Mouse (Mus musculus) heart, embryonic 15.5 days (tissue): ENCODE results near the gene Irf3. TPM values are rescaled to one million over a fixed set of nuclear protein-coding genes. Genes with fewer than 3 reads are reported as not detected.

Experiments used
- ATAC-seq: fragments of 200-750 bp; cut with Nextera tagmentation; replicated peaks from 2 replicates; pipeline ENCODE4 v1.8.0; 2017; ENCODE audit warnings: low read depth, moderate TSS enrichment; ENCODE audit not compliant: insufficient number of reproducible peaks, insufficient read depth, low FRiP score
- H3K27ac ChIP-seq: fragments of 300-500 bp; sonication (generic); 2 replicates; pipeline ENCODE4 v1.5.1; 2015; ENCODE audit warnings: mild to moderate bottlenecking, inconsistent platforms
- H3K27me3 ChIP-seq: fragments of 300-500 bp; sonication (generic); 2 replicates; pipeline ENCODE4 v1.6.1; 2015; ENCODE audit warnings: inconsistent platforms
- H3K36me3 ChIP-seq: fragments of 300-500 bp; sonication (generic); 2 replicates; pipeline ENCODE4 v1.6.1; 2015; ENCODE audit warnings: mild to moderate bottlenecking, inconsistent platforms
- H3K4me1 ChIP-seq: fragments of 300-500 bp; sonication (generic); replicated peaks from 2 replicates; pipeline ENCODE4 v1.6.1; 2015; ENCODE audit warnings: inconsistent platforms
- H3K4me2 ChIP-seq: fragments of 300-500 bp; sonication (generic); 2 replicates; pipeline ENCODE4 v1.6.1; 2015; ENCODE audit warnings: inconsistent platforms, mild to moderate bottlenecking, moderate library complexity
- H3K4me3 ChIP-seq: fragments of 300-500 bp; sonication (generic); 2 replicates; pipeline ENCODE4 v1.5.1; 2015; ENCODE audit warnings: mild to moderate bottlenecking, inconsistent platforms
- H3K9ac ChIP-seq: fragments of 300-500 bp; sonication (generic); 2 replicates; pipeline ENCODE4 v1.6.1; 2015; ENCODE audit warnings: mild to moderate bottlenecking, inconsistent platforms
- H3K9me3 ChIP-seq: fragments of 300-500 bp; sonication (generic); replicated peaks from 2 replicates; pipeline ENCODE4 v1.6.1; 2016; ENCODE audit warnings: inconsistent platforms
- WGBS: fragments of 180-500 bp; shearing (Covaris S2); methylation state at CpG from one replicate; pipeline ENCODE4 v1.1.7; 2015; ENCODE audit warnings: mixed read lengths; 5-methylcytosine and 5-hydroxymethylcytosine counted together
- polyA plus RNA-seq: library from polyadenylated mRNA; unstranded; fragments of >200 nt; fragmentation: Nextera tagmentation; extraction: Ambion mirVana; gene quantifications from 2 replicates; pipeline ENCODE4 v1.2.1, GENCODE M21; 2015

Irf3 gene
- polyA plus RNA-seq, 1 experiment from 2014 or later: 61.6 TPM

DNA sequence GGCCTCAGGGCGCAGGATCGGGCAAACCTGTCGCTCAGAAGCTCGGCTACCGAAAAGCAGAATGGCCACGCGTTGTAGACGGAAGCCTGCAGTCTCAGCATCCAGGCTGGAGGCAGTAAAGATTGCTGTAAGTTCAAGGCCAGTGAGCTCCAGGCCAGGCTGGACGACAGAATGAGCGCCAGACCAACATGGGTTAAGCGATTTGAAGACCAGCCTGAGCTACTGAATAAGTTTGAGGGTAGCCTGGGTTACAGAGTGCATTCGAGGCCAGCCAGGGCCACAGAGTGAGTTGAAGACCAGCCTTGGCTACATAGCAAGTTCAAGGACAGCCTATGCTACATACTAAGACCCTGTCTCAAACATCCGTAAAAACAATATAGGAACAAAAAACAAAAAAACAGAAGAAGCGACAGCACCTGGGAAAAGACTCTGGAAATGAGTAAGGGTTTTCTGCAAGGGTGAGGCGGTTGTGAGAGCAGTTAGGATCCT, 536 bp downstream of the Irf3 start:
- peak overlapping the region; percentile 76 for H3K4me3 ChIP-seq
- peak overlapping the region; percentile 90 for H3K27ac ChIP-seq
- H3K9me3 ChIP-seq: no peaks in the 10 kb centered on the region
- peaks cover 48% of the 10 kb centered on the region for H3K4me1 ChIP-seq
- H3K27me3 ChIP-seq: no peaks in the 10 kb centered on the region
- peaks cover 46% of the 10 kb centered on the region for H3K36me3 ChIP-seq
- peak overlapping the region; percentile 79 for H3K9ac ChIP-seq
- WGBS: 1% methylated on average over 15 of the region's 15 CpGs
- peak overlapping the region; percentile 91 for H3K4me2 ChIP-seq
- peak; percentile 2; the same call in 1 of the 2 replicates for ATAC-seq

DNA sequence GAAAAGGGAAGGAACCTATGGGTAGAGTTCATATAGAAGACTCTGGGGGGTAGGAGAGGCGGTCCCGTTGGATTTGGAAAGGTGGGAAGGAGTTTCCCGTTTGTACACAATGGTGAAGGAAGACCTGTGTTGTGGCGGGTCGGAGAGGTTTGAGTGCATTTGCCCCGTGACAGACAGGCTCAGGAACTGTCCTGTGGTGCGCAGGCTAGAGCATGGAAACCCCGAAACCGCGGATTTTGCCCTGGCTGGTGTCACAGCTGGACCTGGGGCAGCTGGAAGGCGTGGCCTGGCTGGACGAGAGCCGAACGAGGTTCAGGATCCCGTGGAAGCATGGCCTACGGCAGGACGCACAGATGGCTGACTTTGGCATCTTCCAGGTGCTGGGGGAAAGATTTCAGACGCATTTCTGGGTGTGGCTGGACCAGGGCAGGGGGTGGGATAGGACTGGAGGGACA, 1.1 kb downstream of the Irf3 start, which contains the start of gene Bcl2l12:
TSS of gene Bcl2l12 (minus strand) at position 212 of the 455 bp plus-strand sequence.
- Histone ChIP-seq H3K9me3 (no peaks in the 10 kb centered on the region), H3K4me3 (peak within 1 kb of the TSS; percentile 76), H3K4me1 (peaks cover 48% of the 10 kb centered on the region), H3K4me2 (peak within 1 kb of the TSS; percentile 91), H3K9ac (peak within 1 kb of the TSS; percentile 79), H3K27ac (peak within 1 kb of the TSS; percentile 90), H3K36me3 (peaks cover 46% of the 10 kb centered on the region), H3K27me3 (no peaks in the 10 kb centered on the region)
- 2% methylated on average over 18 of the region's 18 CpGs for WGBS
- ATAC-seq: no peak

DNA sequence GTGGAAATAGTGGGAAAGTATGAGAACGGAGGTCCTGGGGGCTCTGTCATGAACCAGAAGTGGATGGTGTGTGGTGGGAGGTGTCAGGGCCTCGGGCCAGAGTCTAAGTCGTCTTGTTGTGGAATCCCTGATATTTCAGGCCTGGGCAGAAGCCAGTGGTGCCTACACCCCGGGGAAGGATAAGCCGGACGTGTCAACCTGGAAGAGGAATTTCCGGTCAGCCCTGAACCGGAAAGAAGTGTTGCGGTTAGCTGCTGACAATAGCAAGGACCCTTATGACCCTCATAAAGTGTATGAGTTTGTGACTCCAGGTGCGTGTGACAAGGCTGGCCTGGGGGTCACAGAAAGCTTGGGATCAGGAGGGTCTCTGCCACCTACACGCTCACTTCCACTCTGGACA, 2.3 kb downstream of the Irf3 start:
- Histone ChIP-seq H3K4me3 (no peak overlapping the region), H3K27me3 (no peaks in the 10 kb centered on the region), H3K9ac (no peak overlapping the region), H3K27ac (peak overlapping the region; percentile 45; the same call in 1 of the 2 replicates), H3K4me1 (peaks cover 48% of the 10 kb centered on the region), H3K4me2 (peak overlapping the region; percentile 91), H3K36me3 (peaks cover 50% of the 10 kb centered on the region), H3K9me3 (no peaks in the 10 kb centered on the region)
- 42% methylated on average over 11 of the region's 11 CpGs for WGBS
- no peak for ATAC-seq

DNA sequence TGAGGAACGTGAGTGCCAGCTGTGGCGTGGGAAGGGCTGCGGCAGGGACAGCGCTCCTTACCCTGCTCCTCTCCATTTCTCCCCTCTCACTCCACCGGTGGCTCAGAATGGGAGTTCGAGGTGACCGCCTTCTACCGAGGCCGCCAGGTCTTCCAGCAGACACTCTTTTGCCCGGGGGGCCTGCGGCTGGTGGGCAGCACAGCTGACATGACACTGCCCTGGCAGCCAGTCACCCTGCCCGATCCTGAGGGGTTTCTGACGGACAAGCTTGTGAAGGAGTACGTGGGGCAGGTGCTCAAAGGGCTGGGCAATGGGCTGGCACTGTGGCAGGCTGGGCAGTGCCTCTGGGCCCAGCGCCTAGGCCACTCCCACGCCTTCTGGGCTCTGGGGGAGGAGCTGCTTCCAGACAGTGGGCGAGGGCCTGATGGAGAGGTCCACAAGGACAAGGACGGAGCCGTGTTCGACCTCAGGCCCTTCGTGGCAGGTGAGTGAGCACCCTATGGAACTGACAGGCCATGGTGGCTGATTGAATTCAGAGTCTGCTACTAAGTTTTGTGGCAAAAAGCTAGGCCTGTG, 3.2 kb downstream of the Irf3 start:
- H3K4me3 ChIP-seq: no peak overlapping the region
- H3K27me3 ChIP-seq: no peaks in the 10 kb centered on the region
- 76% methylated on average over 21 of the region's 21 CpGs for WGBS
- no peak overlapping the region for H3K9ac ChIP-seq
- H3K27ac ChIP-seq: no peak overlapping the region
- H3K4me1 ChIP-seq: peaks cover 52% of the 10 kb centered on the region
- H3K4me2 ChIP-seq: no peak overlapping the region
- no peaks in the 10 kb centered on the region for H3K9me3 ChIP-seq
- no peak for ATAC-seq
- H3K36me3 ChIP-seq: peaks cover 52% of the 10 kb centered on the region

DNA sequence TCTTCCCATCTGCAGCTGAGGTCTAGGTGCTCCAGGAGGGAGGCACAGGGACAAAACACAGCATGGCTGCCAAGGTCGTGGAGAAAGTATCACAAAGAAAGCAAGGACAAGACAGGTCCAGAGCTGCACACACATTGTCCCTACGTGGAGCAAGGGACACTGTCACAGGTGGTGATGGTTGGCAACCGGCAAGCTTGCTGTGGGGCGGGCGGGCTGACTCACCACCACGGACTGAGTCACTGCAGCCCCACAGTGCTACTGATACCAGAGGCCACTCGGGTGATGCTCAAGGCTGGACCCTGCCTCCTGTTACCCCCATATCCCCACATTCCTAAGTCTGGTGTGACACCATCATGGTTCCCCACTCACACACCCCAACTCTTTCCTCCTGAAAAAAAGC, 5.0 kb downstream of the Irf3 start:
- peaks cover 42% of the 10 kb centered on the region for H3K4me1 ChIP-seq
- H3K27ac ChIP-seq: no peak overlapping the region
- no peak for ATAC-seq
- no peak overlapping the region for H3K9ac ChIP-seq
- no peaks in the 10 kb centered on the region for H3K27me3 ChIP-seq
- 77% methylated on average over 7 of the region's 7 CpGs for WGBS
- peaks cover 70% of the 10 kb centered on the region for H3K36me3 ChIP-seq
- H3K4me2 ChIP-seq: no peak overlapping the region
- no peak overlapping the region for H3K4me3 ChIP-seq
- H3K9me3 ChIP-seq: no peaks in the 10 kb centered on the region

DNA sequence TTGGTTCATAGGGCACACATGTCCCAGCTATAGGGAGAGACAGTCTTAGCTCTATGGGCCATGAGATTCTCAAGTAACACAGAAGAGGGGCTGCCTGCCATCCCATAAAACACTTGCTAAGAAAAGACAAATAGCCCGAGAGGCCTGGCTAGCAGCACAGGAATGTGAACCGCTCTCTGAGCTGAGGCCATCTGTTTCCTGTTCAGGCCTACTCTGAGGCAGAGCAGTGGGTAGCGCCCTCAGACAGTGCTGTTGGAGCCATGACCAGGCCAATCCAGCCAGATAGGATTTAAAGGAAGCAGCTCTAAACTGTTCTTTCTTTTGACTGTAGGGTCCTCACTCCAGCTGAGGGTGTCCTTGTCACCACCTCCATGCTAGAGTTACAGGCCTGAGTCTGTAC, 7.1 kb downstream of the Irf3 start:
- ATAC-seq: no peak
- Histone ChIP-seq H3K4me1 (peaks cover 27% of the 10 kb centered on the region), H3K4me3 (no peak overlapping the region), H3K27me3 (no peaks in the 10 kb centered on the region), H3K9ac (no peak overlapping the region), H3K4me2 (no peak overlapping the region), H3K27ac (peak overlapping the region; percentile 37; the same call in 1 of the 2 replicates), H3K36me3 (peaks cover 91% of the 10 kb centered on the region), H3K9me3 (no peaks in the 10 kb centered on the region)
- WGBS: 62% methylated on average over 3 of the region's 3 CpGs

DNA sequence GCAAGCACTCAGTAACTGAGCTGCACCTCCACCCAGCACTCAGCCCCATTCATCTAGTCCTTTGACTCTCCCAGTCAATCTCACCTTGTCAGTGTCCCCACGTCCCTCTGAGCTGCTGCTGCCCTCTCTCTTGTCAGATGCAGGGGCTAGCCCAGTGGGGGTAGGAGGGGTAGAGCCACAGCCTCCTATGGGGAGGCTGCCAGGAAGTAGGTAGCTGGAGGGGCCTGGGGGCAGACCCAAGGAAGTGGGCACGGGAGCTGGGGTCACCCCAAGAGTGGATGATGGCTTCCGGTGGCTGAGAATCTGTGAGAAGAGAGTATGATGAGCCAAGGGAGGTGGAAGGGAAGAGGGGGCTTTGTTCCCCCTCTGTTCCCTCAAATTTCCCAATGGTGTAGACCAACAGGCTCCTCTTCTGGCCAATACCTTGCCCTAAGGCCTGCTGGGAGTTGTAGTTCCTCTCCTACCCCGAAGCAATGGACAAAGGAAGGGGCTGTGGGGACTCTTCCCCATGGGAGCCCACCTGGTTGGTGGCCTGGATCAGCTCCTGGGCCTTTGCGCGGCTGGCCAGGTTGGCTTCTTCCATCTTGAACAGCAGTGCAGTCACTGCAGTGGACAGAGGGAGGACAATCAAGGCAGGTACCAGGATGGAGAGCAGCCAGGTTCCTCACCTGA, 8.0 kb downstream of the Irf3 start:
- Histone ChIP-seq H3K36me3 (peaks cover 97% of the 10 kb centered on the region), H3K4me2 (no peak overlapping the region), H3K27ac (no peak overlapping the region), H3K4me3 (no peak overlapping the region), H3K9me3 (no peaks in the 10 kb centered on the region), H3K9ac (no peak overlapping the region), H3K27me3 (no peaks in the 10 kb centered on the region), H3K4me1 (peaks cover 19% of the 10 kb centered on the region)
- 78% methylated on average over 6 of the region's 6 CpGs for WGBS
- no peak for ATAC-seq

DNA sequence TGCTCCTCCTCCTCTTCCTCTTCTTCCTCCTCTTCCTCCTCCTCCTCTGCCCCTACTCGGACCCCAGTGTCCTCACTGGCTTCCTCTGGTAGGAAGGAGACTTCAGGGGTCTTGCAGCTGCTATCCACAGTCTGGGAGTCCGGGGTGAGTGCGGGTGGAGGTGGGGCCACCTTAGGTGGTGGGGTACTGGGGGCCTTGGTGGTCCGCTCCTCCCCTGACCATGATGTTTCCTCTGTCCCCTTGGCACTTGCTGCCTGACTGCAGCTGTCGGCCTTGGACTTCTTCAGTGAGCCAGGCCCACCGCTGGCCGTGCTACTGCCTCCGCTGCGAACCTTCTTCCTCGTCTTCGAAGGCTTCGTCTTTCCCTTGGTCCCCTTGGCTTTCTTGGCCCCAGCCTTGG, 9.1 kb downstream of the Irf3 start:
- H3K4me3 ChIP-seq: no peak overlapping the region
- H3K27ac ChIP-seq: no peak overlapping the region
- no peak overlapping the region for H3K4me2 ChIP-seq
- H3K36me3 ChIP-seq: peaks cover 94% of the 10 kb centered on the region
- WGBS: 93% methylated on average over 12 of the region's 12 CpGs
- no peak overlapping the region for H3K9ac ChIP-seq
- H3K27me3 ChIP-seq: no peaks in the 10 kb centered on the region
- no peaks in the 10 kb centered on the region for H3K9me3 ChIP-seq
- no peak for ATAC-seq
- H3K4me1 ChIP-seq: peaks cover 10% of the 10 kb centered on the region

DNA sequence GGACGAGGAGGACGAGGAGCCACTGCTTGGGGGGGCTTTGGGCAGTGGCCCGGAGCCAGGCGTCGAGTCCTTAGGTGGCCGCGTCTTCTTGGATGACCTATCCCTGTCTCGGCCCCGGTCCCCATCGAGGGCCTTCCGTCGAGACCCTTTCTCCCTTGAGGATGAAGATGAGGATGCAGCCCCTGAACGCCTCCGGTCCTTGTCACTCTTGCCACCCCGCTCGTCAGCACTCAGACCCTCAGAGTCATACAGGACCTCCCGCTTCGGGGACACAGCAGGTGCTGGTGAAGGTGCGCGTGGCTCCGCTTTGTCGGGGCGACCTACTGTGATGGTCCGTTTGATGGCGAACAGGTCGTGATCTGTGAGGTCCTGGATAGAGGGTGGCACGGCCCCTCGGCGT, 9.7 kb downstream of the Irf3 start:
- no peaks in the 10 kb centered on the region for H3K9me3 ChIP-seq
- no peak overlapping the region for H3K9ac ChIP-seq
- H3K36me3 ChIP-seq: peaks cover 94% of the 10 kb centered on the region
- H3K27ac ChIP-seq: no peak overlapping the region
- 95% methylated on average over 29 of the region's 29 CpGs for WGBS
- no peak for ATAC-seq
- H3K4me1 ChIP-seq: peaks cover 5% of the 10 kb centered on the region
- H3K4me2 ChIP-seq: no peak overlapping the region
- H3K27me3 ChIP-seq: no peaks in the 10 kb centered on the region
- no peak overlapping the region for H3K4me3 ChIP-seq

DNA sequence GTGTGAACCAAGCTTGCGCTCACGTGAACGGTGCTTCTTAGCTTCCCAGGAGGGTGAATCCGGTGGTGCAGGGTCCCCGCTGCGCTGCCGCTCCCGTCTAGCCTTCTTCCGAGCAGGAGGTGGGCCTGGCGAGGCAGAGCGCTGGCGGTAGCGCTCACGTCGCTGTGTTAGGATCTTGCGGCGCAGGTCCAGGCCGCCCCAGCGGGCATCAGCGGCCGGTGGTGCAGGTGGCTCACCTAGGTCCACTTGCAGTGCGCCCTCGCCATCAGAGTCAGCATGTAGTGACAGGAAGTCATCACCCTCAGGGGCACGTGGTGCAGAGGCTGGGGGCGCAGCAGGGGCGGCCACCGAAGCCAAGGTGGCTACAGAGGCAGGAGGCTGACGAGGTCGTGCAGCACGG, 10.4 kb downstream of the Irf3 start:
- Histone ChIP-seq H3K9me3 (no peaks in the 10 kb centered on the region), H3K4me3 (no peak overlapping the region), H3K27ac (no peak overlapping the region), H3K27me3 (no peaks in the 10 kb centered on the region), H3K9ac (no peak overlapping the region), H3K4me2 (no peak overlapping the region), H3K4me1 (peaks cover 5% of the 10 kb centered on the region), H3K36me3 (peaks cover 93% of the 10 kb centered on the region)
- no peak for ATAC-seq
- 91% methylated on average over 30 of the region's 30 CpGs for WGBS

DNA sequence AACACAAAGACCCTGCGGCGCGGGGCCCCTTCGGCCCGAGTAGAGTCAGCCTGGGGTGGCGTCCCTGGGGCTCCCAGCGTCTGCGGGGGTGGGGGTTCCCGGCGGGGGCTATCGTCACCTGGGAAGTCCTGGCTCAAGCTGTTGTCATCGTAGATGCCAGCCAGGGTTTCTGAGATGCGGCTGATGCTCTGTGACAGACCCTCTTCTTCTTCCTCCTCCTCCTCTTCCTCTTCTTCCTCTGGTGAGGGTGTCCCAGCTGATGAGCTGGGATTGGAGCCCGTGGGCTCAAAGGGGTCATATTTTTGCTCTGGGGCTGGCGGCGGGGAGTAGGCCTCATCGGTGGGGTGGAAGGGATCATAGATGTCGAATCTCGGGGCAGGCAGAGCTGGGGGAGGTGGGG, 11.0 kb downstream of the Irf3 start:
- WGBS: 93% methylated on average over 19 of the region's 19 CpGs
- ATAC-seq: no peak
- H3K4me2 ChIP-seq: no peak overlapping the region
- H3K4me1 ChIP-seq: peaks cover 5% of the 10 kb centered on the region
- no peaks in the 10 kb centered on the region for H3K27me3 ChIP-seq
- H3K36me3 ChIP-seq: peaks cover 91% of the 10 kb centered on the region
- no peak overlapping the region for H3K9ac ChIP-seq
- no peak overlapping the region for H3K27ac ChIP-seq
- H3K9me3 ChIP-seq: no peaks in the 10 kb centered on the region
- H3K4me3 ChIP-seq: no peak overlapping the region

DNA sequence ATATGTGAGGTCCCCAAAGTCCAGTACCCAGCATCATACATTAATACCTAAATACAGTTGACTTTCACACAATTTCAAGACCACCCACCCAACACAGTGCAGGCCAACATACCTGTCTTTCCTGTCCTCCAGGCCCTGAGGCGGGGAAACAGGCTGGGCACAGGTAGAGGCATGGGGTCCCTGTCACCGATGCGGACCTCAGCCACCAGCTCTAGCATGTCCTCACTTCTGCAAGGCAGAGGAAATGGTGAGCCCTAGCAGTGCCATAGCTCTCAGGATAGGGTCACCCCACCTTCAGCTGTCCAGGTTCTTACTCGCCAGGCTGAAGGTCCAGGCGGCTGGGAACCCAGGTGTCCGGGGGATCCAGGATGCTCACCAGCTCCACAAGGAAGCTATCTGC, 14.6 kb downstream of the Irf3 start:
- Histone ChIP-seq H3K36me3 (peaks cover 57% of the 10 kb centered on the region), H3K27me3 (no peaks in the 10 kb centered on the region), H3K9ac (no peak overlapping the region), H3K27ac (no peak overlapping the region), H3K4me3 (no peak overlapping the region), H3K4me2 (no peak overlapping the region), H3K4me1 (peaks cover 13% of the 10 kb centered on the region), H3K9me3 (no peaks in the 10 kb centered on the region)
- no peak for ATAC-seq
- 93% methylated on average over 6 of the region's 6 CpGs for WGBS
